Comparison of ENCODE assay signal across 21 mouse cellular contexts in the genomic region with DNA sequence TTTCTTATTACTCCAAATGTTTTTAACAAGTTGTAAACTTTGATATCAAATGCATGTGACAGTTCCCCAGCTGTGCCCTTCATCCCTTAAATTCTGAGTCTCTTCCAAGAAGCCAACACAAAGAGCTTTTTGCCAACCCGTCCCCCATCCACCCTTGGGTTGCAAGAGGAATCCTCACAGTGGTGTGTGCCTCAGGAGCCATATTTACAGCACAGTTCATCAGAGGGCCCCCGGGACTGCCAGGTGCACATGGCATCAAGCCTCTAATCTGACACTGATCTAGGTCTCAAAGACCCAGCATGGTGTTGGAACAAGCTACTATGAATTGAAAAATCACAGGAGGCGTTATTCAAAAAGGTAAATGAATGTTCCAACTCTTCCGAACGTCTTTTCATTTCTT.
DNase-seq lines count a peak whose midpoint lies in the region; ATAC-seq lines count a peak whose summit lies in the region.
"Had no signal": no experiment of that assay in that cellular context is flagged by ENCODE, and none has a peak within 500 bp of the region (broad histone marks: within the 10 kb centered on the region; RNA-seq: fewer than 3 reads in every experiment).

No protein-coding gene starts in this region.

- H3K9me3 ChIP-seq in intestine, embryonic 14.5 days (ENCODE audit: control insufficient read depth, low read length) = no peaks in the 10 kb centered on the region
- no peaks in the 10 kb centered on the region for H3K9me3 ChIP-seq in intestine, embryonic 15.5 days
- no peaks in the 10 kb centered on the region for H3K9me3 ChIP-seq in midbrain, embryonic 11.5 days (ENCODE audit: control insufficient read depth, low read length)
- no peaks in the 10 kb centered on the region for H3K9me3 ChIP-seq in midbrain, embryonic 13.5 days
- H3K9me3 ChIP-seq: G1E had no signal

- H3K4me2 ChIP-seq in intestine, embryonic 14.5 days (ENCODE audit: low read length) = no peak overlapping the region
- H3K4me2 ChIP-seq in intestine, embryonic 15.5 days (replicated peaks) = no peak overlapping the region
- H3K4me2 ChIP-seq in midbrain, embryonic 11.5 days = no peak overlapping the region
- no peak overlapping the region for H3K4me2 ChIP-seq in midbrain, embryonic 13.5 days (replicated peaks)

- H3K36me3 ChIP-seq in intestine, embryonic 14.5 days (ENCODE audit: control insufficient read depth, insufficient read depth, low read length) = no peaks in the 10 kb centered on the region
- H3K36me3 ChIP-seq in intestine, embryonic 15.5 days = no peaks in the 10 kb centered on the region
- no peaks in the 10 kb centered on the region for H3K36me3 ChIP-seq in midbrain, embryonic 11.5 days (ENCODE audit: control insufficient read depth, insufficient read depth, low read length)
- H3K36me3 ChIP-seq in midbrain, embryonic 13.5 days = no peaks in the 10 kb centered on the region
- H3K36me3 ChIP-seq: G1E had no signal

- no peak for ATAC-seq in intestine, embryonic 14.5 days (replicated peaks; ENCODE audit: low FRiP score, low TSS enrichment, low read depth)
- ATAC-seq in intestine, embryonic 15.5 days = no peak
- no peak for ATAC-seq in midbrain, embryonic 11.5 days (ENCODE audit: low FRiP score)
- no peak for ATAC-seq in midbrain, embryonic 13.5 days
- ATAC-seq: activated CD4-positive, CD25-positive, alpha-beta regulatory T cell, adult 4 months; CD4-positive, CD25-positive, alpha-beta regulatory T cell, adult 4 months; Patski had no signal

- H3K4me1 ChIP-seq in intestine, embryonic 14.5 days (replicated peaks; ENCODE audit: control insufficient read depth, insufficient read depth, low read length) = no peaks in the 10 kb centered on the region
- no peaks in the 10 kb centered on the region for H3K4me1 ChIP-seq in intestine, embryonic 15.5 days (replicated peaks)
- no peaks in the 10 kb centered on the region for H3K4me1 ChIP-seq in midbrain, embryonic 11.5 days (ENCODE audit: control insufficient read depth, insufficient read depth, low read length)
- H3K4me1 ChIP-seq in midbrain, embryonic 13.5 days (replicated peaks) = no peaks in the 10 kb centered on the region

- no peak overlapping the region for H3K9ac ChIP-seq in intestine, embryonic 14.5 days (ENCODE audit: low read length)
- H3K9ac ChIP-seq in intestine, embryonic 15.5 days = no peak overlapping the region
- H3K9ac ChIP-seq in midbrain, embryonic 11.5 days (ENCODE audit: low read length) = no peak overlapping the region
- H3K9ac ChIP-seq in midbrain, embryonic 13.5 days (replicated peaks) = no peak overlapping the region

- 95% methylated on average over 5 of the region's 5 CpGs for WGBS in intestine, embryonic 14.5 days
- 95% methylated on average over 5 of the region's 5 CpGs for WGBS in intestine, embryonic 15.5 days
- 89% methylated on average over 5 of the region's 5 CpGs for WGBS in midbrain, embryonic 11.5 days
- WGBS in midbrain, embryonic 13.5 days = 93% methylated on average over 5 of the region's 5 CpGs

- H3K4me3 ChIP-seq in intestine, embryonic 14.5 days (ENCODE audit: low read depth, low read length) = no peak overlapping the region
- no peak overlapping the region for H3K4me3 ChIP-seq in intestine, embryonic 15.5 days (replicated peaks)
- no peak overlapping the region for H3K4me3 ChIP-seq in midbrain, embryonic 11.5 days (ENCODE audit: low read depth, low read length)
- no peak overlapping the region for H3K4me3 ChIP-seq in midbrain, embryonic 13.5 days (replicated peaks)

- DNase-seq in heart, adult 11 months = peak; percentile 63
- no peak for DNase-seq in heart, postnatal 4 days
- DNase-seq in intestine, embryonic 14.5 days (ENCODE audit: low spot score) = peak; percentile 16
- peak; percentile 80 for DNase-seq in midbrain, embryonic 11.5 days (ENCODE audit: low spot score, missing footprints)
- DNase-seq: adrenal gland, adult 2 months; adrenal gland, adult 8-10 months; adrenal gland, postnatal 10 days; adrenal gland, postnatal 14 days; adrenal gland, postnatal 25 days; adrenal gland, postnatal 36 days; B cell, adult 2 months; cerebellum, adult 11 months; cerebellum, adult 11-12 months; cerebellum, adult 18-20 months had no signal

- no peaks in the 10 kb centered on the region for H3K27me3 ChIP-seq in intestine, embryonic 14.5 days (replicated peaks; ENCODE audit: control insufficient read depth, insufficient read depth, low read length)
- H3K27me3 ChIP-seq in intestine, embryonic 15.5 days (replicated peaks) = no peaks in the 10 kb centered on the region
- H3K27me3 ChIP-seq in midbrain, embryonic 11.5 days (ENCODE audit: control insufficient read depth, insufficient read depth, low read length) = no peaks in the 10 kb centered on the region
- H3K27me3 ChIP-seq in midbrain, embryonic 13.5 days = no peaks in the 10 kb centered on the region
- H3K27me3 ChIP-seq: CH12.LX, Patski had no signal

- no peak overlapping the region for H3K27ac ChIP-seq in intestine, embryonic 14.5 days (ENCODE audit: low read depth)
- H3K27ac ChIP-seq in intestine, embryonic 15.5 days = no peak overlapping the region
- no peak overlapping the region for H3K27ac ChIP-seq in midbrain, embryonic 11.5 days (ENCODE audit: low read depth, low read length)
- H3K27ac ChIP-seq in midbrain, embryonic 13.5 days = no peak overlapping the region
